Mouse (Mus musculus) liver, adult 2 months (tissue): ENCODE measurements around the gene Scaf1.

Source experiments
- CTCF ChIP-seq: fragments of 200-500 bp; IDR thresholded peaks from 2 replicates; pipeline ENCODE4 v1.5.1; 2011; ENCODE audit warnings: low read depth, low read length, control low read depth
- POLR2A ChIP-seq: fragments of 200-500 bp; IDR thresholded peaks from 2 replicates; pipeline ENCODE4 v1.6.1; 2011; ENCODE audit warnings: low read length, control low read depth; ENCODE audit not compliant: insufficient read depth; ENCODE audit errors: extremely low read depth

- TF ChIP-seq POLR2A (no peak), CTCF (no peak)
Measured at GRCm38 (mm10) chr7:45048923-45049657, 32.9 kb upstream of the Scaf1 start.
